Mouse (Mus musculus) mouse trophoblast stem cell (cell line): ENCODE measurements around the gene Gas7.

Source experiments
- in situ Hi-C, 2 experiments: fragments of 300-500 bp; cut with MseI, MboI; formaldehyde crosslinking; loops; 2 replicates in 1 of 2; 3 replicates in 1 of 2; pipeline ENCODE4 v1.15.1; 2025

Gene Gas7

DNA sequence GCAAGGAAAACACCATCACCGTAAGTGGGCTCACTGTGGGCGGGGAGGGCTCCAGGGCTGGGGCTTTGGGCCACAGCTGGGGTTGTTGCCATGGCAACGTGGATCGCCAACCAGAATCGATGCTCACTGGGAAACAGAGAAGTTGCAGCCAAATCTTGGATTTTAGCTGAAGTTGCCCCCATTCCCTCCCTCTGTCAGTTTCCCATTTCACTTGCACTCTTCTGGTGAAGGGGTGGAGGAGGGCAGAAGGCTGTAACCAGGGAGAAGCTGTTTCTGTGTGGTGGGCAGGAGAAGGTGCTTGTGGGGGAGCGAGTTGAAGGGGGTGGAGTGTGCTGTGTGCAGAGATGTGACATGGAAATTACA lies 197.6 kb downstream of the Gas7 start:
- in situ Hi-C loops, result no loop called here

GRCm38 (mm10) chr11:67653521-67654090 lies 198.4 kb downstream of the Gas7 start:
- in situ Hi-C loops, result no loop called here

GRCm38 (mm10) chr11:67654514-67654913 lies 199.3 kb downstream of the Gas7 start:
- in situ Hi-C loops, result no loop called here

DNA sequence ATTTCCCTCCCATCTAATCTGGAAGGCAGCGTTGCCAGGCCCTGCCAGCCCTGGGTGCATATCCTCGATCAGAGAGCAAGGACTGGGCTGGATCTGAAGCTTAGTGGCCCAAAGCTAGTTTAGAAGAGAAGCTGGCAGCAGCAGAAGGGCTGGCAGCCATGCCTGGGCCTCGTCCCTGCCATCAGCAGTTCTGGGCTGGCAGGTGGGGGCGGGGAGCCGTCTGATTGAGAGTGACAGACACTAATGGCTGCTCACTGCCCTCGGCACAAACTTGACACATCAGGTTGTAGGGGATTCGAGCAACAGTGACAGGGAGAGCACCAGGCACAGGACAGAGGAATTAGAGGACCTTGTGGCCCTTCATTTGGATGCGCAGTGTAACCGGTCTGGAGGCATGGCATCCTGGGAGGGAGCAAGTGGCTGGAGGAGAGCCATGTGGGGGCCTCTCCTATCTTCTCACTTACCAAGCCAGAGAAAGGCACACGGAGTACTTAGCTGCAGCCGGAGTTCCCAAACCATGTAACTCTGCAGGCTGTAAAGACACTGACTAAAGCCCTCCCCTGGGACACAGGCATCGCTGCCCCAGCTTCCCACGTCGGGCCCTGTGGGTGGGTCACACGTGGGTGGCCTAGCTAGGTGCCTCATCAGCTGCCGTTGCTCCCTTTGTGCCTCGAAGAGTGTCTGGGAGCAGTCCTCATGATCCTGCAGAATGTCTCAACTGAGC lies 200.2 kb downstream of the Gas7 start:
- in situ Hi-C loops, result no loop called here

DNA sequence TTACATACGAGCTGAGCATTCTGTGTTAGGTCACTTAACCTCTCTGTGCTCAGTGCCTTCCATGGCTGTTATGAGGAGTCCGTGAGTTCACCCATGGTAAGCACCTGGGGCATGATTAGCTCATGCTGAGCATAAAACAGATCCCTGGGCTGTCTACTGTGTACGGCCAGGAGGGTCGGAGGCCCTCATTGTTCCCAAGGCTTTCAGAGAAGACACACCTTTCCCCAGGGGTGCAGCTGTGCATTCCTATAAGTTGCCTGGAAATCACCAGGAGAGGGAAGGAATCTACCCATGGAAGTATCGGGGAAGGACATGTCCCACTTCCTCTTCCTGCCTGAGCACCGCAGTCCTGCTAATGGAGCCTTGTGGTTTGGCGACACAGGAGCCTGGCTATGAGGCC lies 201.1 kb downstream of the Gas7 start:
- in situ Hi-C loops, result no loop called here

GRCm38 (mm10) chr11:67656811-67657210 lies 201.6 kb downstream of the Gas7 start:
- in situ Hi-C loops, result no loop called here

- in situ Hi-C loops, result no loop called here
Measured at GRCm38 (mm10) chr11:67657685-67658382, 202.6 kb downstream of the Gas7 start.

GRCm38 (mm10) chr11:67661465-67661864 lies 206.2 kb downstream of the Gas7 start:
- in situ Hi-C loops, result no loop called here

GRCm38 (mm10) chr11:67663437-67663836 lies 208.2 kb downstream of the Gas7 start:
- in situ Hi-C loops, result no loop called here

DNA sequence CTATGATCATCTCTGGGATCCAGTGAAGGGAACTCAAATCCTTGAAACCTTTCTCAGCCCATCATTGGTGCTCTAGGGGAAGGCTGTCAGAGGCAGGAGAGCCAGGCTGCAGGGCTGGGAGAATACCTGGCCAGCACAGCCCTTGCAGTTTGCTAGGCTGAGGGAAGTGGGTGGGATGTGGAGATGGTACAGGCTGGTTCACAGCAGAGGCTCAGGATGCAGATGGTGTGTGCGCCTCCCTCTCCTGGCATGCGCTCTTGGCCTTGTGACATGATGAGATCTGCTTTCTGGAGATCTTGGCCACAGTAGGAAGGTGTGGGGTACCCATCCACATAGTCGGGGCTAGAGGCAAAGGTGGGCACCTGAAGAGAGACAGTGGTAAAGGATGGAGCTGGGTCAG lies 209.0 kb downstream of the Gas7 start:
- in situ Hi-C loops, result no loop called here

- in situ Hi-C loops, result no loop called here
Measured at GRCm38 (mm10) chr11:67664918-67665317, 209.7 kb downstream of the Gas7 start.

DNA sequence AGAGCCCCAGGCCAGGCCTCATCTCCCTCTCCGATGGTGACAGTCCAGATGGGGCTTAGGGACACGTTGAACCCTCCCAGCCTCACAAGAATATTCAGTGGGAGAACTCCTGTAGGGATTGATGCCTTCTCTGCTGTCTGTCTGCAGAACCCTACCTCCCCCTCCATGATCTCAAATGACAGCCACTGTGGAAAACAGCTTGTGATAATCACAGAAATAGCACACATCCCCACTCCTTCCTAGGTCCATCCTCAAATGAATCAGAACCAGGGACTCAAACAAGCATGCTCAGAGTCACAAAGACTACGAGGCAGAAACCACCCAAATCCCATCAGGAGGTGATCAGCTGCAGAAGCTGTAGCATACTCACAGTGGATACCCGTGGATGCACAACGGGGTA lies 210.9 kb downstream of the Gas7 start:
- in situ Hi-C loops, result no loop called here

DNA sequence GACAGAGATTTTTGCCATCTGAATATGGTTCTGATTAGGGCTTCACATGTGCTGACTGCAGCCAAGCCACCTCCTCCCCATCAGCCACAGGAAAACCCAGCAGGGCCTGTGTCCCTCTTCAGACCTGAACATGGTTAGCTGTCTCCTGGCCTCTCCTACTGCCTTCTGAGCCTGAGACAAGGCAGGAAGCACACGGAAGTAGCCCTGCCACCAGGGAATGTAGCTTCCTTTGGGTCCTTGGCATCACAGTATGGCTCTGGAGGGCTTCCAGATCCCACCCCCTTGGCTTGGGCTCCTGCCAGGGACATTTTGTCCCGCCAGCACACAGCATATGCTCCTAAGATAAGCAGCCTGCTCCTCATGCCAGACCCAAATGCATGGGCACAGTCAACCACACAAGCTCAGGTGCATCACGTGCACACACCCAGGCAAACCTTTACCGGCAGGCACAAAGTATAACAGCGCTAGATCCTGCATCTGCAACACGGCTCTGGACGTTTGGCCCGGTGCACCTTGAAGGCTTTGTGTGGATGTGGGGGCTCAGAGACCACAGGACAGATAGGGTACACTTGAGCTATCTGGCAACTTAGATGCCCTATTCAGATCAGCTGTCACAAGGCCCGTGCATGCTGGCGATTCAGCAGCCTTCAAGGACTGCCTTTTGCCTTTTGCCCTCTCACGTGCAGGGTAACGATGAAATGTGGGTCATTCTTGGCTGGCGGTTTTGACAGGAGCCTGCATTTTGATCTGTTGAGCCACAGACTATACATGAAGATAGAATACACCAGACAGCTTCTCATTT lies 212.5 kb downstream of the Gas7 start:
- in situ Hi-C loops, result no loop called here

DNA sequence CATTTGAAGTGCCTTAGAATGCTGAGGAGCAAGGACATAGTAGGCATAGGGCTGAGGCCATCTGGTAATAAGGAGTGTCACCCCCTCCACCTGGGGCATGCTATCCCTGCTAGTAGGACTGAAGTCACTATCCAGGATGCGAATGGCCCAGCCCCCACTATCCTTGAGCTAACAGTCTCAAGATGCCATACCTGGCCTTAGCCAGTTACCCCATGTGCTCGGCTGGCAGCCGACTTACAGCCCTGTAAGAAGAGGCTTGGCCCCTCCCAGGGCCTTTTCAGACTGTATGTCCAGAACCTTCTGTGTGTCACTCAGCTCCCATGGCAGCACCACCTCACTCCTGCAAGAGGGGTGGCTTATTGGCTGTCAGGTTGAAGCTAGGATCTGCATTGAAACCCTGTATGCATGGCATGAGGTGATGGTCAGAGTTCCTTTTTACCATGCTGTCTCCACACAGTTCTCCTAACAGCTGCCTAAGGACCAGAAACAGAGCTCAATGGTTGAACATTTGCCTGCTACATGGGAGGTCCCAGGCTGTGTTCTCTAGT lies 213.3 kb downstream of the Gas7 start:
- in situ Hi-C loops, result no loop called here

DNA sequence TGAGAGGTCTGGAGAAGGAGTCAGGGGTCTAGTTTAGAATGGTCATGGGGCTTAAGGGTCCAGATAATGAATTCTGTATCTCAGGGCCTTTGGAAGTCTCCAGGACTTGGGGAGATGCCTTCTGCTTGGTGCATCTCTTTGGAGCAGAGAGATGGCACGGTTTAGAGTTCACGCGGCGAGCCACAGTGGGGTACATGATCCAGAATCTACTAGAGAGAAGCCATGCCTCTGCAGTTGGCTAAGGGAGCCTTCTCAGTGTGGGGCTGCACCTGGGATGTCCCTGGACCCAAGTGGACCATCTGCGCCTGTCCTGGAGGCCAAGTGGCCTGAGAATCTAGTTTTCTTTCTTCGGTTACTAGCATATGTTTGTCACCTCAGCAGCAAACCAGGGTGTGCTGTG lies 214.8 kb downstream of the Gas7 start:
- in situ Hi-C loops, result no loop called here

GRCm38 (mm10) chr11:67672140-67672539 lies 216.9 kb downstream of the Gas7 start:
- in situ Hi-C loops, result no loop called here

DNA sequence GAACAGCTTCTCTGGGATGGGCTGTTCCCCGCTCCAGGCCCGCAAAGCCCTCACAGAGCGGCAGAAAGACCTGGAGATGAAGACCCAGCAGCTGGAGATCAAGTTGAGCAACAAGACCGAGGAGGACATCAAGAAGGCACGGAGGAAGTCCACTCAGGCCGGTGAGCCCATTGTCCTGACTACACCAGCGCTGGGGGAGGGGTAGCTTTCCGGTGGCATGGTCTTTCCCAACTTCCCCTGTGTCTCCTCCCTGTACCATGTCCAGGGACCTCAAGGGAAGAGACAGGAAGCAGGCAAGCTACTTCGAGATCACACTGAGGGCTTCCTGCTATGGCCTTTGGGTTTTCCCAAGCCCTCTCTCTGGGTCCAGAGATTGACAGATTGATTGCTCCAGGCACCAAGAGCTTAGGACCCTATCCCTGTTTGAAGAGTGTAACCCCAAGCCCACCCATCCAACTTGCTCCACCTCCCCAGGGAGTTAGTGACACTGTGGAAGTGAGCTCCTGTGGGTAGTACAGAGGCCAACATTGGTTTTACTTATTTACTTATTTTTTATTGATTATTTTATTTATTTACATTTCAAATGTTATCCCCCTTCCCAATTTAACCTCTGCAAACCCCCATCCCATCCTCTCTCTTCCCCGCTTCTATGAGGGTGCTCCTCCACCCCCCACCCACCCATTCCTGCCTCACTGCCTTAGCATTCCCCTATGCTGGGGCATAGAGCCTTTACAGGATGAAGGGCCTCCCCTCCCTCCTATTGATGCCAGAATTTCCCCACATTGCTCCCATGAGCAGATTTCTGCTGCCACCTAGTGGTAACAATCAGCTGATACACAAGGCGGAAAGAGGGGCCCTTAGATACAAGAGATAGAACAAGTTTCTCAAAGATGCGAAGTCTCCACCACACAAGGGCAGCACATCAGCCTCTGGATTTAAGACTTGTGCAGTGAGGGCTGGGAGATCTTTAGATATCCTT lies 220.6 kb downstream of the Gas7 start:
- in situ Hi-C loops, result no loop called here

DNA sequence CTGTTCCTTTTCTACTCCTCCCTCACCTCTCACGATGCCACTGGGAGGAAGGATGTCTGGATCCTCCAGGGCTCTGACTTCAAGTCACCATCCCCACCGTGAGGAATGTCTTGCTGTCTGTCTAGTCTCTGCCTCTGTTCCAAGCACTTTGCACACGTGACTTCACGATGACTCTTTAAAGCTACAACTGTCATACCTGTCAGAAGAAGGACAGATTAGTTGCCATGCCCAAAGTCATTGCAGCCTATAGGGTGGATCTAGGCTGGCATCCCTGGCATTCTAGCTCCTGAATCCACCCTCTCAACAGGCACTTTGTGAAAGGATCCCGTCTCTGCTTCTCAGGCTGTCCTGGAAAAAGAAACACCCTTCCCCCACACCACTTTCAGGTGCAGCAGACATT lies 224.1 kb downstream of the Gas7 start:
- in situ Hi-C loops, result no loop called here

GRCm38 (mm10) chr11:67679930-67680329 lies 224.7 kb downstream of the Gas7 start:
- in situ Hi-C loops, result no loop called here

- in situ Hi-C loops, result no loop called here
Measured at GRCm38 (mm10) chr11:67681871-67682270, 226.6 kb downstream of the Gas7 start.

- in situ Hi-C loops, result no loop called here
Measured at GRCm38 (mm10) chr11:67686109-67686508, 230.9 kb downstream of the Gas7 start.
